Mouse (Mus musculus) stomach, postnatal 0 days (tissue): ENCODE results near the gene Cyp19a1.

Experiments used
- CTCF ChIP-seq: IDR thresholded peaks from 2 replicates; pipeline ENCODE4 v1.5.1; 2016; ENCODE audit warnings: antibody characterized with exemption, low read depth, mild to moderate bottlenecking, moderate library complexity
- EP300 ChIP-seq: optimal IDR thresholded peaks from 2 replicates; pipeline ENCODE3; 2016; ENCODE audit warnings: antibody characterized with exemption

GRCm38 (mm10) chr9:54191435-54191834, 76.5 kb downstream of the Cyp19a1 start:
- TF ChIP-seq CTCF (no peak), EP300 (no peak)
